Mouse (Mus musculus) left cerebral cortex, postnatal 14 days (tissue): ENCODE measurements around the gene 1700001C19Rik. TPM values are rescaled to one million over a fixed set of nuclear protein-coding genes. Genes with fewer than 3 reads are reported as not detected.
A peak's percentile ranks its signal among the peaks of the same experiment; 100 is the strongest.

Source experiments
- DNase-seq, 2 experiments: peaks; one replicate each; pipeline ENCODE4 v3.0.0; 2021 to 2022; ENCODE audit warnings: low spot score in 2 of 2, mixed read lengths in 1 of 2
- intact Hi-C: fragments of 180-260 bp; cut with DNase I; formaldehyde crosslinking; loops from one replicate; pipeline ENCODE4 v1.15.1; 2025
- total RNA-seq, 2 experiments: library from RNA; stranded (reverse); gene quantifications; 2 replicates each; pipeline ENCODE4 v1.2.3; 2021

The 1700001C19Rik gene
- total RNA-seq, 2 experiments from 2014 or later: not detected

GRCm38 (mm10) chr17:47394223-47394869 lies 42.8 kb downstream of the 1700001C19Rik start:
- no peak for DNase-seq
- intact Hi-C loops: no loop called here

- intact Hi-C loops: loop anchor here (5.0 to 10.0 kb wide), 2 partner anchors 96 to 208 kb away; no protein-coding TSS in a partner anchor
These were observed 50.5 kb downstream of the 1700001C19Rik start for GRCm38 (mm10) chr17:47386649-47387048.

GRCm38 (mm10) chr17:47385145-47385544 lies 52.0 kb downstream of the 1700001C19Rik start, which contains the start of gene Guca1b:
Gene Guca1b (plus strand): TSS chr17:47385393.
- intact Hi-C loops: loop anchor here (5.0 to 10.0 kb wide), 2 partner anchors 97 to 210 kb away; no protein-coding TSS in a partner anchor
- no peak for DNase-seq

More at GRCm38 (mm10) chr17:47386649-47387048, 50.5 kb downstream of the 1700001C19Rik start:
- DNase-seq: peak; percentile 41 to 45

GRCm38 (mm10) chr17:47384064-47384463 lies 53.1 kb downstream of the 1700001C19Rik start:
- DNase-seq: no peak
- intact Hi-C loops: loop anchor here (10.0 kb wide), 1 partner anchor 211 kb away; no protein-coding TSS in a partner anchor

GRCm38 (mm10) chr17:47383266-47383665 lies 53.9 kb downstream of the 1700001C19Rik start:
- no peak for DNase-seq
- intact Hi-C loops: loop anchor here (10.0 kb wide), 1 partner anchor 212 kb away; no protein-coding TSS in a partner anchor

GRCm38 (mm10) chr17:47381917-47382316 lies 55.3 kb downstream of the 1700001C19Rik start:
- no peak for DNase-seq
- intact Hi-C loops: loop anchor here (10.0 kb wide), 1 partner anchor 213 kb away; no protein-coding TSS in a partner anchor

GRCm38 (mm10) chr17:47378133-47378532 lies 59.0 kb downstream of the 1700001C19Rik start:
- intact Hi-C loops: no loop called here
- no peak for DNase-seq

- no peak for DNase-seq
- intact Hi-C loops: no loop called here
These were observed 60.3 kb downstream of the 1700001C19Rik start for GRCm38 (mm10) chr17:47376779-47377280.

- DNase-seq: no peak
- intact Hi-C loops: no loop called here
These were observed 63.2 kb downstream of the 1700001C19Rik start for GRCm38 (mm10) chr17:47373991-47374390.

GRCm38 (mm10) chr17:47371451-47371850 lies 65.7 kb downstream of the 1700001C19Rik start:
- intact Hi-C loops: no loop called here
- peak; percentile 77 to 85 for DNase-seq

- intact Hi-C loops: no loop called here
- no peak for DNase-seq
These were observed 68.1 kb downstream of the 1700001C19Rik start for GRCm38 (mm10) chr17:47369087-47369443.

GRCm38 (mm10) chr17:47368401-47369086 lies 68.6 kb downstream of the 1700001C19Rik start, which contains the start of gene Mrps10:
Gene Mrps10 (plus strand): TSS chr17:47368887.
- DNase-seq: peak; percentile 91 to 94
- intact Hi-C loops: no loop called here

Other genes with a start within 250 kb of the 1700001C19Rik start
- 10 to 100 TPM; 26.2 to 28.5 TPM for gene Mrps10, start 68.5 kb downstream of the 1700001C19Rik start, total RNA-seq
- under 1 TPM; 0.72 to 0.77 TPM for gene Guca1b, start 52.0 kb downstream of the 1700001C19Rik start, total RNA-seq
- under 1 TPM in 1 of 2 experiments, not detected in 1; 0.40 TPM for gene Guca1a, start 36.8 kb downstream of the 1700001C19Rik start, total RNA-seq
- under 1 TPM; 0.23 to 0.59 TPM for gene AI661453, start 761 bp downstream of the 1700001C19Rik start, total RNA-seq
- 10 to 100 TPM; 14.6 to 17.1 TPM for gene Taf8, start 64.9 kb upstream of the 1700001C19Rik start, total RNA-seq
- gene Ccnd3, start 67.7 kb upstream of the 1700001C19Rik start, total RNA-seq: 10 to 100 TPM; 30.1 to 30.7 TPM
- 10 to 100 TPM; 21.0 to 21.1 TPM for gene Bysl, start 174.1 kb upstream of the 1700001C19Rik start, total RNA-seq
- gene Med20, start 174.2 kb upstream of the 1700001C19Rik start, total RNA-seq: 10 to 100 TPM; 20.8 to 28.9 TPM
- 1 to 10 TPM; 5.8 to 7.4 TPM for gene Gm20517, start 174.2 kb upstream of the 1700001C19Rik start, total RNA-seq
- gene Usp49, start 193.3 kb upstream of the 1700001C19Rik start, total RNA-seq: 10 to 100 TPM in 1 of 2 experiments, 1 to 10 TPM in 1; 9.0 to 10.4 TPM